Mouse (Mus musculus): ENCODE data around the gene Ralgps1. TPM values are rescaled to one million over a fixed set of nuclear protein-coding genes. Genes with fewer than 3 reads are reported as not detected.

Gene Ralgps1
- polyA plus RNA-seq, 1 experiment from 2014 or later = 7.9 TPM

GRCm38 (mm10) chr2:33084221-33084620 is 287.1 kb downstream of the Ralgps1 start:
- Histone ChIP-seq H3K27me3 (ENCODE audit: control insufficient read depth, insufficient read depth, low read length) (no peaks in the 10 kb centered on the region), H3K4me2 (replicated peaks; ENCODE audit: low read depth, low read length) (no peak overlapping the region), H3K9me3 (ENCODE audit: control insufficient read depth, low read length) (no peaks in the 10 kb centered on the region), H3K4me1 (ENCODE audit: control insufficient read depth, insufficient read depth, low read length) (peaks cover 5% of the 10 kb centered on the region; the same call in 1 of the 2 replicates), H3K27ac (ENCODE audit: low read depth, low read length) (no peak overlapping the region), H3K4me3 (ENCODE audit: low read length) (no peak overlapping the region), H3K9ac (ENCODE audit: low read depth, low read length) (no peak overlapping the region), H3K36me3 (ENCODE audit: control insufficient read depth, insufficient read depth, low read length) (no peaks in the 10 kb centered on the region)
- WGBS = 89% methylated on average over 3 of the region's 3 CpGs
- ATAC-seq (ENCODE audit: low FRiP score, low TSS enrichment) = no peak

Small RNA genes lying within 50 kb of the gene (microRNA-seq; reads per million reads assigned to microRNA genes)
- not detected for gene Gm25998

Other genes with a start within 250 kb of the Ralgps1 start
- 11.6 and 12.1 TPM in 2 replicates for gene Garnl3, start 239.8 kb downstream of the Ralgps1 start, polyA plus RNA-seq (2014; fragmentation: Nextera tagmentation; extraction: Ambion mirVana)
- 21.1 and 27.0 TPM in 2 replicates for gene Angptl2, start 155.4 kb downstream of the Ralgps1 start, polyA plus RNA-seq (2014; fragmentation: Nextera tagmentation; extraction: Ambion mirVana)
- 3.5 and 8.1 TPM in 2 replicates for gene Zbtb34, start 59.8 kb upstream of the Ralgps1 start, polyA plus RNA-seq (2014; fragmentation: Nextera tagmentation; extraction: Ambion mirVana)
- 11.8 and 25.5 TPM in 2 replicates for gene Zbtb43, start 97.1 kb upstream of the Ralgps1 start, polyA plus RNA-seq (2014; fragmentation: Nextera tagmentation; extraction: Ambion mirVana)